Mouse (Mus musculus) midbrain, embryonic 11.5 days (tissue): Measurements from ENCODE around the gene Phf21b. TPM values are rescaled to one million over a fixed set of nuclear protein-coding genes. Genes with fewer than 3 reads are reported as not detected.

Experiments used
- ATAC-seq: fragments of 200-750 bp; cut with Nextera tagmentation; 2 replicates; pipeline ENCODE4 v1.8.0; 2017; ENCODE audit warnings: moderate TSS enrichment, moderate library complexity; ENCODE audit not compliant: low FRiP score
- DNase-seq: peaks from one replicate; pipeline ENCODE4 v3.0.0; 2015; ENCODE audit warnings: low spot score; ENCODE audit errors: missing footprints
- H3K27ac ChIP-seq: fragments of 300-500 bp; sonication (generic); 2 replicates; pipeline ENCODE4 v1.5.1; 2014; ENCODE audit warnings: low read depth, low read length
- H3K27me3 ChIP-seq: fragments of 300-500 bp; sonication (generic); 2 replicates; pipeline ENCODE4 v1.6.1; 2014; ENCODE audit warnings: mild to moderate bottlenecking, low read length, moderate library complexity, mixed read lengths; ENCODE audit not compliant: control insufficient read depth, insufficient read depth
- H3K36me3 ChIP-seq: fragments of 300-500 bp; sonication (generic); 2 replicates; pipeline ENCODE4 v1.6.1; 2014; ENCODE audit warnings: mild to moderate bottlenecking, low read length, moderate library complexity, mixed read lengths; ENCODE audit not compliant: control insufficient read depth, insufficient read depth
- H3K4me1 ChIP-seq: fragments of 300-500 bp; sonication (generic); 2 replicates; pipeline ENCODE4 v1.6.1; 2014; ENCODE audit warnings: low read length; ENCODE audit not compliant: control insufficient read depth, insufficient read depth
- H3K4me2 ChIP-seq: fragments of 300-500 bp; sonication (generic); 2 replicates; pipeline ENCODE4 v1.6.1; 2014; ENCODE audit warnings: mild to moderate bottlenecking, moderate library complexity
- H3K4me3 ChIP-seq: fragments of 300-500 bp; sonication (generic); 2 replicates; pipeline ENCODE4 v1.5.1; 2014; ENCODE audit warnings: low read depth, low read length
- H3K9ac ChIP-seq: fragments of 300-500 bp; sonication (generic); 2 replicates; pipeline ENCODE4 v1.6.1; 2014; ENCODE audit warnings: low read length
- H3K9me3 ChIP-seq: fragments of 300-500 bp; sonication (generic); 2 replicates; pipeline ENCODE4 v1.6.1; 2016; ENCODE audit warnings: low read length; ENCODE audit not compliant: control insufficient read depth
- WGBS: fragments of 180-500 bp; shearing (Covaris S2); extraction: QIAGEN DNeasy Blood & Tissue Kit; methylation state at CpG from one replicate; pipeline ENCODE4 v1.1.7; 2014; 5-methylcytosine and 5-hydroxymethylcytosine counted together
- polyA plus RNA-seq: library from polyadenylated mRNA; unstranded; fragments of >200 nt; fragmentation: Nextera tagmentation; extraction: Ambion mirVana; gene quantifications from 2 replicates; pipeline ENCODE4 v1.2.1, GENCODE M21; 2014

Gene Phf21b
- polyA plus RNA-seq, 1 experiment from 2014 or later, result 26.8 TPM

DNA sequence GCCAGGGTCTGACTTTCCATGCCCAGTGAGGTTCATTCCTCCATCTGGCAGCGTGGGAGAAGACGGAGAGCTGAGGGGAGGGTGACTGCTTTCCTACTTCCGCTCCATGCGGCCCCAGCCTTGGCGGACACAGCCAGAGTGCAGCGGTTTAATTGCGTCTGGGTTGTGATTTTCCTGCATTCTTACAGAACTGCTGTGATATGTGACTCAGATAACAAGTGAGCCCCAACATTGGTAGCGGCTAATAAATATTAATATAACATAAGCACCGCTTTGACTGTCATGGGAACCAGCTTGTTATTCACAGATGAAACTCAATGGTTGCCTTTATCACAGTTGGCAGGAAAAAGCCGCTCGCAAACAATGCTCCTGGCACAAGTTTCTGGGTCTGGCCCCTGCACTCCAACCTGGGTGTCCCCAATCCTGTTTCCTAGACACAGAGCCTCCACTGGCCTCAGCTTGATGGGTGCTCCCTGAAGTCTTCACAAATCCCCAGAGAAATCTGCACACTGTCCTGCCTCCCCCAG lies 43.0 kb downstream of the Phf21b start:
- Histone ChIP-seq H3K9me3 (no peaks in the 10 kb centered on the region), H3K9ac (no peak overlapping the region), H3K4me2 (no peak overlapping the region), H3K27me3 (no peaks in the 10 kb centered on the region), H3K36me3 (peaks cover 2% of the 10 kb centered on the region), H3K4me3 (no peak overlapping the region), H3K27ac (no peak overlapping the region), H3K4me1 (peaks cover 9% of the 10 kb centered on the region)
- no peak for DNase-seq
- no peak for ATAC-seq
- WGBS, result 83% methylated on average over 11 of the region's 11 CpGs

- no peaks in the 10 kb centered on the region for H3K9me3 ChIP-seq
- DNase-seq (no peak), ATAC-seq (no peak)
- H3K4me1 ChIP-seq, result peaks cover 9% of the 10 kb centered on the region
- no peak overlapping the region for H3K4me3 ChIP-seq
- H3K4me2 ChIP-seq, result no peak overlapping the region
- H3K27me3 ChIP-seq, result no peaks in the 10 kb centered on the region
- H3K27ac ChIP-seq, result no peak overlapping the region
- no peak overlapping the region for H3K9ac ChIP-seq
- peaks cover 11% of the 10 kb centered on the region for H3K36me3 ChIP-seq
- 77% methylated on average over 5 of the region's 5 CpGs for WGBS
These were observed 44.7 kb downstream of the Phf21b start for GRCm38 (mm10) chr15:84811126-84811525.

DNA sequence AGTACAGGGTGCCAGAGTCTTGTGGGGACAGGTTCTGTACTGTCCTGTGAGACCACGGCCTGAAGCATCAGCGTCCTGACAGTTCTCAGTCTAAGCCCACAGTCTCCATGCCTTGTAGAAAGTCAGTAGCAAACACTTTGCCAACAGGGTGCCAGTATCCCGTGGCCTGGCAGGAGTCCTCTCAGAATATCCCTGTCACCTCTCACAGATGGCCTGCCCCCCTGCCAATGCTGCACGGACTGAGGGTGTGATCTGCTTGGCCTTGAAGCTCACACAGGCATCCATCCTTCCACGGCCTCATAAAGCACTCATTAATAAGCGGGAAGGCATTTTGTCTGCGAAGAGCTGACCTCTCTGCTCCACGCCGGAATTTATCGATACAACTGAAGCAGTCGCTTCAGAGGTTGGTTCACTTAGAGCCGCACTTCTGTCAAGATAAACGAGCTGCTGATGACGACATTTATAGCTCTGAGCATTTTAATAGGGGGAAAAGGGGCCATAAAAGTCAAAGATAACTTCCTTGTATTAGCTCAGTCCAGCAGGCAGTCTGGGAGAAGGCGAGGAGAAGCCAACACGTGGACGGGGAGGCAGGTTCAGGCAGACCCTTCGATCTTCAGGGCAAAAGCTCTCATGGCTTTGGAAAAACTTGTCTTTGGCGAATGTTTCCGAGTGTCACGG lies 46.4 kb downstream of the Phf21b start:
- ATAC-seq, result no peak
- no peak overlapping the region for H3K9ac ChIP-seq
- no peak overlapping the region for H3K27ac ChIP-seq
- H3K4me2 ChIP-seq, result no peak overlapping the region
- 89% methylated on average over 21 of the region's 21 CpGs for WGBS
- H3K4me1 ChIP-seq, result peaks cover 4% of the 10 kb centered on the region
- H3K27me3 ChIP-seq, result no peaks in the 10 kb centered on the region
- DNase-seq, result no peak
- H3K9me3 ChIP-seq, result no peaks in the 10 kb centered on the region
- H3K4me3 ChIP-seq, result no peak overlapping the region
- peaks cover 22% of the 10 kb centered on the region for H3K36me3 ChIP-seq

- H3K9ac ChIP-seq, result no peak overlapping the region
- WGBS, result 41% methylated on average over 3 of the region's 3 CpGs
- DNase-seq (peak; percentile 87), ATAC-seq (no peak)
- no peak overlapping the region for H3K27ac ChIP-seq
- no peaks in the 10 kb centered on the region for H3K27me3 ChIP-seq
- no peak overlapping the region for H3K4me2 ChIP-seq
- peaks cover 51% of the 10 kb centered on the region for H3K36me3 ChIP-seq
- no peaks in the 10 kb centered on the region for H3K4me1 ChIP-seq
- no peaks in the 10 kb centered on the region for H3K9me3 ChIP-seq
- H3K4me3 ChIP-seq, result no peak overlapping the region
These were observed 52.2 kb downstream of the Phf21b start for GRCm38 (mm10) chr15:84803685-84804084.

DNA sequence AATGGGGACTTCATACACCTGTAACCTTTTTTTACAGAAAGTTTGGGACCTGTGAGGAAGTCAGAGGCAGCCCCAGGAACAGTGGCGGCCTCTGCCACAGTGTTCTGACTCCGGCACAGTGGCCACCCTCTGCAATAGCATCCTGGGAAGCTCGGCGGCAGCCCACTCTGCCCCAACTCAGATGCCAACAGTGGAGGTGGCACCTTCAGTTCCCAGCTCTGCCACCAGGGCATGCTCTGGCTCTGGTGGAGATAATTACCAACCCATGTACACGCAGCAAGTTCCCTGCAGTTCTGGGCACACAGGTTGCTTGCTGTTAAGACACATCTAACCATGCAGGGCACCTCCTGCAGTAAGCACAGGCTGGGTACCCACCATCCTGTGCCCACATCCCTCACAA lies 55.7 kb downstream of the Phf21b start:
- Histone ChIP-seq H3K27me3 (no peaks in the 10 kb centered on the region), H3K4me1 (no peaks in the 10 kb centered on the region), H3K9ac (no peak overlapping the region), H3K9me3 (peaks cover 2% of the 10 kb centered on the region; the same call in 1 of the 2 replicates), H3K4me3 (no peak overlapping the region), H3K4me2 (no peak overlapping the region), H3K27ac (no peak overlapping the region), H3K36me3 (peaks cover 58% of the 10 kb centered on the region)
- no peak for DNase-seq
- 93% methylated on average over 5 of the region's 5 CpGs for WGBS
- ATAC-seq, result no peak

GRCm38 (mm10) chr15:84793649-84794048 lies 62.2 kb downstream of the Phf21b start:
- no peaks in the 10 kb centered on the region for H3K4me1 ChIP-seq
- ATAC-seq (no peak), DNase-seq (no peak)
- H3K27ac ChIP-seq, result no peak overlapping the region
- peaks cover 44% of the 10 kb centered on the region for H3K36me3 ChIP-seq
- H3K9me3 ChIP-seq, result peaks cover 2% of the 10 kb centered on the region; the same call in 1 of the 2 replicates
- no peak overlapping the region for H3K4me3 ChIP-seq
- WGBS, result 79% methylated on average over 5 of the region's 5 CpGs
- no peak overlapping the region for H3K4me2 ChIP-seq
- H3K9ac ChIP-seq, result no peak overlapping the region
- H3K27me3 ChIP-seq, result no peaks in the 10 kb centered on the region

DNA sequence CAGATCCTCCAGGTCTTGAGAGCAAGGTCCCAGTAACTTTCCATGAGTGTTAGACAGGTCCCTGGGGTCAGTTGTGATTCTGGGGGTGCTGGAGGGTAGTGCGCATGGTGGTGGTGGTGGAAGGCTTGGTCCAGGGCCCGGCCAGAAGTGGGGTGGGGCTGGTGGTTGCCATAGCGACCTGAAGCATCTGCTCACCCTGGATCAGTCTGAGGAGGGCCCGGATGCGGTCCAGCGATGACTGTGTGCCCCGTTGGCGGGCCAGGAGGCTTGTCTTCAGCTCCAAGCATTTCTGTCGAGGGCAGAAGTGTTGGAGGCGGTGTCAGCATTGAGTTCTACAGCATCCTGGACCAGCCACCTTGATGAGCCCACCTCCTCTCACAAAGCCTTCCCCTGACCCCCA lies 68.7 kb downstream of the Phf21b start:
- Histone ChIP-seq H3K9me3 (no peaks in the 10 kb centered on the region), H3K4me3 (no peak overlapping the region), H3K9ac (no peak overlapping the region), H3K27ac (no peak overlapping the region), H3K4me1 (no peaks in the 10 kb centered on the region), H3K36me3 (peaks cover 32% of the 10 kb centered on the region), H3K27me3 (no peaks in the 10 kb centered on the region), H3K4me2 (no peak overlapping the region)
- DNase-seq (no peak), ATAC-seq (no peak)
- 64% methylated on average over 10 of the region's 10 CpGs for WGBS

DNA sequence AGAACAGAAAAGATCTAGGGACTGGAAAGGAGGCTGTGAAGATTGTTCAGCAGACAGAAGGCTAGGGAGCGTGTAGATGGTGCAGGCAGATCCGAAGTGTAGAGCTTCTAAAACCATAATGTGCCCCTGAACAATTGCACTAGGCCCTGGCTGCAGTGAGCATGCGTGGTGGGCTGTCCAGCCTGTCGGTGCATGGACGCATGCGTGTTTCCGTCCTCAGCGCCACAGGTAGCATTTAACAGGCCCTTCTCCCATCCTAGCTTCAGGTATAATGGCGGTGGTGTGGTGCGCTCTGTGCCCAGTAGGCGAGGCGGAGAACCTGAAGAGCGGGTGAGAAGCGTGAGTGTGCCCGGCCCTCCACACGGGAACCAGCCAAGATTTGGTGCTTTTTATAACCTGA lies 71.0 kb downstream of the Phf21b start:
- H3K27ac ChIP-seq, result no peak overlapping the region
- no peak overlapping the region for H3K4me2 ChIP-seq
- no peaks in the 10 kb centered on the region for H3K27me3 ChIP-seq
- WGBS, result 95% methylated on average over 16 of the region's 16 CpGs
- no peaks in the 10 kb centered on the region for H3K9me3 ChIP-seq
- DNase-seq (no peak), ATAC-seq (no peak)
- H3K4me1 ChIP-seq, result no peaks in the 10 kb centered on the region
- H3K4me3 ChIP-seq, result no peak overlapping the region
- H3K36me3 ChIP-seq, result peaks cover 18% of the 10 kb centered on the region; the same call in 1 of the 2 replicates
- no peak overlapping the region for H3K9ac ChIP-seq

- H3K9ac ChIP-seq, result no peak overlapping the region
- no peak overlapping the region for H3K4me3 ChIP-seq
- DNase-seq (no peak), ATAC-seq (no peak)
- no peak overlapping the region for H3K27ac ChIP-seq
- H3K36me3 ChIP-seq, result no peaks in the 10 kb centered on the region
- H3K4me1 ChIP-seq, result peaks cover 15% of the 10 kb centered on the region
- 58% methylated on average over 5 of the region's 5 CpGs for WGBS
- no peaks in the 10 kb centered on the region for H3K27me3 ChIP-seq
- no peaks in the 10 kb centered on the region for H3K9me3 ChIP-seq
- H3K4me2 ChIP-seq, result no peak overlapping the region
These were observed 77.3 kb downstream of the Phf21b start for GRCm38 (mm10) chr15:84778587-84778986.
